Mouse (Mus musculus): Measurements from ENCODE around the gene Sema3e. TPM values are rescaled to one million over a fixed set of nuclear protein-coding genes. Genes with fewer than 3 reads are reported as not detected.

Sema3e gene
- total and polyA plus RNA-seq, 3 experiments, result not detected

- Histone ChIP-seq H3K79me2 (replicated peaks; ENCODE audit: control insufficient read depth, extremely low read depth, insufficient read depth, poor library complexity, severe bottlenecking) (no peaks in the 10 kb centered on the region), H3K27me3 (replicated peaks) (no peaks in the 10 kb centered on the region), H3K4me3 (replicated peaks in 1 of 3; ENCODE audit: low read depth in 2 of 3, low read length in 2 of 3, poor library complexity in 1 of 3) (no peak overlapping the region), H3K4me2 (ENCODE audit: insufficient read depth, low read depth, poor library complexity, severe bottlenecking) (no peak overlapping the region), H3K9ac (ENCODE audit: insufficient read depth, low read depth) (no peak overlapping the region), H3K36me3 (replicated peaks in 1 of 2; ENCODE audit: control insufficient read depth in 1 of 2, insufficient read depth in 1 of 2, low read length in 1 of 2) (no peaks in the 10 kb centered on the region), H3K9me3 (replicated peaks; ENCODE audit: low read length) (peaks cover 46% of the 10 kb centered on the region), H3K27ac (ENCODE audit: insufficient read depth, low read depth) (no peak overlapping the region), H3K4me1 (ENCODE audit: control insufficient read depth in 1 of 2, insufficient read depth in 2 of 2) (no peaks in the 10 kb centered on the region)
- dilution Hi-C loops (cut with MboI; ENCODE audit: extremely low pct_ligation_motif_present, extremely low pct_unique_long_range_greater_than_20kb, low sequenced_read_pairs) (no loop called here), in situ Hi-C loops (cut with MboI; ENCODE audit: low pct_ligation_motif_present, low pct_unique_long_range_greater_than_20kb, low sequenced_read_pairs) (no loop called here)
- no peak for DNase-seq (ENCODE audit: extremely low read depth)
- TF ChIP-seq RCOR1 (conservative IDR thresholded peaks at IDR 0.05; ENCODE audit: low read depth, low read length) (no peak), RAD21 (IDR thresholded peaks at IDR 0.05; ENCODE audit: low read depth, low read length) (no peak), ELF1 (IDR thresholded peaks at IDR 0.05; ENCODE audit: low read depth, low read length) (no peak), USF2 (conservative IDR thresholded peaks at IDR 0.05; ENCODE audit: low read depth, low read length) (no peak), TCF12 (IDR thresholded peaks at IDR 0.05; ENCODE audit: low read depth, low read length) (no peak), GABPA (IDR thresholded peaks at IDR 0.05; ENCODE audit: insufficient replicate concordance, low read depth, low read length) (no peak), USF1 (IDR thresholded peaks at IDR 0.05; ENCODE audit: low read depth, low read length) (no peak), MEF2A (IDR thresholded peaks at IDR 0.05; ENCODE audit: borderline replicate concordance, low read depth, low read length) (no peak), NRF1 (IDR thresholded peaks at IDR 0.05; ENCODE audit: low read depth, low read length) (no peak), E2F4 (IDR thresholded peaks at IDR 0.05; ENCODE audit: insufficient replicate concordance, low read depth, low read length) (no peak), BHLHE40 (IDR thresholded peaks at IDR 0.05; ENCODE audit: low read depth, low read length) (no peak), MAZ (IDR thresholded peaks at IDR 0.05; ENCODE audit: low read depth, low read length) (no peak), KAT2A (IDR thresholded peaks at IDR 0.05; ENCODE audit: insufficient replicate concordance, low read length) (no peak), SIN3A (IDR thresholded peaks at IDR 0.05; ENCODE audit: low read length) (no peak), HCFC1 (IDR thresholded peaks at IDR 0.05; ENCODE audit: low read depth, low read length) (no peak), NELFE (IDR thresholded peaks at IDR 0.05; ENCODE audit: low read depth, low read length) (no peak), EP300 (IDR thresholded peaks at IDR 0.05; ENCODE audit: low read length) (no peak), ZNF384 (IDR thresholded peaks at IDR 0.05; ENCODE audit: low read depth, low read length) (no peak), IRF4 (IDR thresholded peaks at IDR 0.05; ENCODE audit: low read depth, low read length) (no peak)
These were observed 45.9 kb upstream of the Sema3e start for GRCm38 (mm10) chr5:13979156-13979555.

- H3K9ac ChIP-seq (ENCODE audit: insufficient read depth, low read depth), result no peak overlapping the region
- in situ Hi-C loops (cut with MboI; ENCODE audit: low pct_ligation_motif_present, low pct_unique_long_range_greater_than_20kb, low sequenced_read_pairs) (no loop called here), dilution Hi-C loops (cut with MboI; ENCODE audit: extremely low pct_ligation_motif_present, extremely low pct_unique_long_range_greater_than_20kb, low sequenced_read_pairs) (no loop called here)
These were observed 42.5 kb upstream of the Sema3e start for GRCm38 (mm10) chr5:13982417-13983054.

More at GRCm38 (mm10) chr5:13982417-13983054, 42.5 kb upstream of the Sema3e start:
- H3K27ac ChIP-seq (ENCODE audit: insufficient read depth, low read depth), result no peak overlapping the region
- DNase-seq (ENCODE audit: extremely low read depth), result no peak
- no peak overlapping the region for H3K4me3 ChIP-seq (replicated peaks in 1 of 3; ENCODE audit: low read depth in 2 of 3, low read length in 2 of 3, poor library complexity in 1 of 3)
- no peak overlapping the region for H3K4me2 ChIP-seq (ENCODE audit: insufficient read depth, low read depth, poor library complexity, severe bottlenecking)
- H3K4me1 ChIP-seq (ENCODE audit: control insufficient read depth in 1 of 2, insufficient read depth in 2 of 2), result no peaks in the 10 kb centered on the region
- H3K36me3 ChIP-seq (replicated peaks in 1 of 2; ENCODE audit: control insufficient read depth in 1 of 2, insufficient read depth in 1 of 2, low read length in 1 of 2), result no peaks in the 10 kb centered on the region
- no peaks in the 10 kb centered on the region for H3K79me2 ChIP-seq (replicated peaks; ENCODE audit: control insufficient read depth, extremely low read depth, insufficient read depth, poor library complexity, severe bottlenecking)
- no peak for TF ChIP-seq SMC3 (IDR thresholded peaks at IDR 0.05; ENCODE audit: low read depth, low read length)
- no peak for TF ChIP-seq ELF1 (IDR thresholded peaks at IDR 0.05; ENCODE audit: low read depth, low read length)
- TF ChIP-seq USF2 (conservative IDR thresholded peaks at IDR 0.05; ENCODE audit: low read depth, low read length), result no peak
- no peak for TF ChIP-seq TBP (conservative IDR thresholded peaks at IDR 0.05; ENCODE audit: low read depth, low read length)
- no peak for TF ChIP-seq JUN (IDR thresholded peaks at IDR 0.05; ENCODE audit: insufficient read depth, low read depth, low read length)
- no peak for TF ChIP-seq MAX (IDR thresholded peaks at IDR 0.05; ENCODE audit: low read length)
- TF ChIP-seq MEF2A (IDR thresholded peaks at IDR 0.05; ENCODE audit: borderline replicate concordance, low read depth, low read length), result no peak
- TF ChIP-seq ZNF384 (IDR thresholded peaks at IDR 0.05; ENCODE audit: low read depth, low read length), result no peak
- TF ChIP-seq NRF1 (IDR thresholded peaks at IDR 0.05; ENCODE audit: low read depth, low read length), result no peak
- TF ChIP-seq CHD2 (IDR thresholded peaks at IDR 0.05; ENCODE audit: low read length), result no peak
- no peak for TF ChIP-seq MXI1 (IDR thresholded peaks at IDR 0.05; ENCODE audit: low read depth, low read length)
- H3K27me3 ChIP-seq (replicated peaks), result no peaks in the 10 kb centered on the region
- H3K9me3 ChIP-seq (replicated peaks; ENCODE audit: low read length), result peaks cover 45% of the 10 kb centered on the region

All from CH12.LX (cell line).